Mouse (Mus musculus) ES-E14 (cell line): Measurements from ENCODE around the gene Dnase1l3. TPM values are rescaled to one million over a fixed set of nuclear protein-coding genes. Genes with fewer than 3 reads are reported as not detected.

ENCODE experiments used
- DNase-seq: peaks from one replicate; pipeline ENCODE4 v3.0.0-alpha.2; 2013; ENCODE audit warnings: low read depth, low spot score
- H3K27ac ChIP-seq: 2 replicates; pipeline ENCODE4 v1.5.1; 2012; ENCODE audit warnings: low read depth, mild to moderate bottlenecking, low read length, moderate library complexity, mixed read lengths; ENCODE audit not compliant: poor library complexity, insufficient read depth, severe bottlenecking
- H3K36me3 ChIP-seq: 2 replicates; pipeline ENCODE4 v1.6.1; 2012; ENCODE audit warnings: mild to moderate bottlenecking, low read length, moderate library complexity, mixed read lengths; ENCODE audit not compliant: control insufficient read depth, poor library complexity, insufficient read depth, severe bottlenecking
- H3K4me1 ChIP-seq, 2 experiments: fragments of 150-350 bp in 1 of 2; sonication (generic) in 1 of 2; 2 replicates each; pipeline ENCODE4 v1.6.1; 2012; ENCODE audit warnings: low read length in 2 of 2, mild to moderate bottlenecking in 1 of 2, mixed read lengths in 1 of 2; ENCODE audit not compliant: control insufficient read depth in 2 of 2, insufficient read depth in 2 of 2, poor library complexity in 1 of 2
- H3K4me3 ChIP-seq, 2 experiments: fragments of 150-350 bp in 1 of 2; sonication (generic) in 1 of 2; 2 replicates each; pipeline ENCODE4 v1.5.1; 2012; ENCODE audit warnings: low read length in 2 of 2, low read depth in 1 of 2, mild to moderate bottlenecking in 1 of 2, mixed read lengths in 1 of 2; ENCODE audit not compliant: insufficient read depth in 1 of 2, poor library complexity in 1 of 2, severe bottlenecking in 1 of 2
- H3K9ac ChIP-seq: 2 replicates; pipeline ENCODE4 v1.6.1; 2012; ENCODE audit warnings: low read depth, mild to moderate bottlenecking, low read length, mixed read lengths; ENCODE audit not compliant: poor library complexity, insufficient read depth, severe bottlenecking
- H3K9me3 ChIP-seq: fragments of 150-350 bp; sonication (generic); 2 replicates; pipeline ENCODE4 v1.6.1; 2012; ENCODE audit warnings: low read depth, mild to moderate bottlenecking, low read length; ENCODE audit not compliant: control insufficient read depth, insufficient read depth
- CHD2 ChIP-seq: IDR thresholded peaks from 2 replicates; pipeline ENCODE4 v1.6.1; 2014; ENCODE audit warnings: mild to moderate bottlenecking, low read depth, low read length, inconsistent platforms
- HCFC1 ChIP-seq: IDR thresholded peaks from 2 replicates; pipeline ENCODE4 v1.6.1; 2012; ENCODE audit warnings: low read length, inconsistent platforms, borderline replicate concordance; ENCODE audit not compliant: insufficient read depth
- MAFK ChIP-seq: IDR thresholded peaks from 2 replicates; pipeline ENCODE4 v1.6.1; 2014; ENCODE audit warnings: mild to moderate bottlenecking, low read depth, low read length, inconsistent platforms; ENCODE audit not compliant: insufficient read depth
- ZC3H11A ChIP-seq: IDR thresholded peaks from 2 replicates; pipeline ENCODE4 v1.6.1; 2012; ENCODE audit warnings: low read depth, mild to moderate bottlenecking, inconsistent platforms, low read length, borderline replicate concordance
- ZNF384 ChIP-seq: IDR thresholded peaks from 2 replicates; pipeline ENCODE4 v1.6.1; 2012; ENCODE audit warnings: low read depth, low read length, inconsistent platforms
- in situ Hi-C, 2 experiments: fragments of 600-800 bp; cut with MboI; formaldehyde crosslinking; loops; one replicate each; pipeline ENCODE4 v1.15.1; 2025; ENCODE audit warnings: low sequenced_read_pairs in 2 of 2, inconsistent platforms in 1 of 2; ENCODE audit not compliant: unreplicated experiment in 2 of 2
- total RNA-seq: library from RNA; depleted of rRNA; stranded (reverse); fragments of 300-350 nt; gene quantifications from 2 replicates; pipeline ENCODE4 v1.2.3, GENCODE M21; 2012

Dnase1l3 gene
- total RNA-seq, 1 experiment, result 0.09 TPM

DNA sequence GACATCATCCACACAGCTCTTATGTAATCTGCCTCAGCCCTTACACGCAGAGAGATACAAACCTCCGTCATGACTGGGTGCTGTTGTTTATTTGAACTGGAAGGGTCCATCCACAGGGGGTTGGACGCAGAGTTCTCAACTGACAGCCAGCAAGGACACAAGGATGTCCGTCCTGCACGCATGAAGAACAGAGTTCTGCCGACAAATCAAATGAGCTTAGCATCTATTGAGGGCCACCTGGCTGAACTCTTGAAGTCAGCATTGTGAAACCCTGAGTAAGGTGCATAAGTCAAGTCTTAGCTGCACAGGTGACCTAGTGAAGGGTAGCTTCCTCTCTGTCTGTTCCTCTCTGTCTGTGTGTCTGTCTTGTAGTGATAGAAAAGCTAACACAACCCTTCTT is 41.6 kb upstream of the Dnase1l3 start:
- no peak overlapping the region for H3K27ac ChIP-seq
- no peak overlapping the region for H3K4me3 ChIP-seq
- H3K9me3 ChIP-seq, result no peaks in the 10 kb centered on the region
- in situ Hi-C loops, result no loop called here
- TF ChIP-seq CHD2, result no peak
- TF ChIP-seq MAFK, result no peak
- no peak for TF ChIP-seq ZNF384
- TF ChIP-seq ZC3H11A, result no peak
- no peak for TF ChIP-seq HCFC1
- no peaks in the 10 kb centered on the region for H3K36me3 ChIP-seq
- H3K4me1 ChIP-seq, result no peaks in the 10 kb centered on the region
- no peak for DNase-seq
- H3K9ac ChIP-seq, result no peak overlapping the region

DNA sequence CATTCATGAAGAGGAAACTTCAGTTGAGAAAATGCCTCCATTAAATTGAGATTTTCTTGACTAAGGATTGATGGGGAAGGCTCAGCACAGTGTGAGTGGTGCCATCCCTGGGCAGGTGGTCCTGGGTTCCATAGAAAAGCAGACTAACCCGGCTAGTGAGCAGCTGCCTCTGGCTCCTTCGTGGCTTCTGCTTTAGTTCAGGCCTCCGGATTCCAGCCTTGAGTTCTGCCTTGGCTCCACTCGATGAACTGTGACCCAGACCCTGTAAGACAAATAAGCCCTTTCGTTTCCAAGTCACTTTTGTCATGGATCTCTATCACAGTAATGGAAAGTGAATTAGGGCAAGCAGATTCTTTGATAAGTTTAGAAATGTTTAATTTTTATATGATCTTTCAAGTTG is 40.2 kb upstream of the Dnase1l3 start:
- TF ChIP-seq MAFK (no peak), ZNF384 (no peak), CHD2 (no peak), ZC3H11A (no peak), HCFC1 (no peak)
- DNase-seq, result no peak
- Histone ChIP-seq H3K9me3 (no peaks in the 10 kb centered on the region), H3K9ac (no peak overlapping the region), H3K4me3 (no peak overlapping the region), H3K36me3 (no peaks in the 10 kb centered on the region), H3K27ac (no peak overlapping the region), H3K4me1 (no peaks in the 10 kb centered on the region)
- in situ Hi-C loops, result no loop called here

GRCm38 (mm10) chr14:8032087-8032944 is 37.9 kb upstream of the Dnase1l3 start:
- H3K4me3 ChIP-seq, result no peak overlapping the region
- H3K4me1 ChIP-seq, result peaks cover 2% of the 10 kb centered on the region in 2 experiments; a peak in 2 of 4 replicates
- TF ChIP-seq MAFK (no peak), CHD2 (no peak), ZC3H11A (no peak), ZNF384 (no peak), HCFC1 (no peak)
- DNase-seq, result no peak
- H3K9ac ChIP-seq, result no peak overlapping the region
- in situ Hi-C loops, result no loop called here
- no peaks in the 10 kb centered on the region for H3K36me3 ChIP-seq
- no peak overlapping the region for H3K27ac ChIP-seq
- H3K9me3 ChIP-seq, result no peaks in the 10 kb centered on the region

- DNase-seq, result no peak
- in situ Hi-C loops, result no loop called here
- Histone ChIP-seq H3K9me3 (no peaks in the 10 kb centered on the region), H3K27ac (no peak overlapping the region), H3K36me3 (no peaks in the 10 kb centered on the region), H3K4me3 (no peak overlapping the region), H3K4me1 (peaks cover 2% of the 10 kb centered on the region in 2 experiments; a peak in 2 of 4 replicates), H3K9ac (no peak overlapping the region)
- TF ChIP-seq MAFK (no peak), ZNF384 (no peak), ZC3H11A (no peak), HCFC1 (no peak), CHD2 (no peak)
These were observed 36.2 kb upstream of the Dnase1l3 start for GRCm38 (mm10) chr14:8030535-8030934.
